Mouse (Mus musculus): ENCODE measurements around the gene 1700067K01Rik. TPM values are rescaled to one million over a fixed set of nuclear protein-coding genes. Genes with fewer than 3 reads are reported as not detected.

Gene 1700067K01Rik
- total and polyA plus RNA-seq, 3 experiments, result 0.53 to 0.69 TPM; not detected in 1

- TF ChIP-seq MXI1 (IDR thresholded peaks at IDR 0.05; ENCODE audit: low read depth, low read length), result peak; percentile 69
- peak; percentile 75 for TF ChIP-seq HCFC1 (IDR thresholded peaks at IDR 0.05; ENCODE audit: low read depth, low read length)
- TF ChIP-seq CTCF (IDR thresholded peaks at IDR 0.05 in 2 of 3, conservative IDR thresholded peaks at IDR 0.05 in 1 of 3; ENCODE audit: control insufficient read depth in 1 of 3, insufficient read depth in 1 of 3, low read depth in 2 of 3, low read length in 3 of 3, poor library complexity in 1 of 3, severe bottlenecking in 1 of 3), result peak; percentile 51 to 98 (median 85)
- TF ChIP-seq POLR2AphosphoS2 (IDR thresholded peaks at IDR 0.05; ENCODE audit: low read length), result peak; percentile 87
- TF ChIP-seq E2F4 (IDR thresholded peaks at IDR 0.05; ENCODE audit: borderline replicate concordance, low read depth, low read length), result peak; percentile 84; the same call in 1 of the 2 replicates
- TF ChIP-seq CHD2 (IDR thresholded peaks at IDR 0.05; ENCODE audit: low read length), result no peak; the same call in 1 of the 2 replicates
- peak; percentile 85 for TF ChIP-seq NELFE (IDR thresholded peaks at IDR 0.05; ENCODE audit: low read depth, low read length)
- peak; percentile 55 for TF ChIP-seq ZC3H11A (IDR thresholded peaks at IDR 0.05; ENCODE audit: low read depth, low read length)
- peak; percentile 85 for TF ChIP-seq RAD21 (IDR thresholded peaks at IDR 0.05; ENCODE audit: low read depth, low read length)
- peak; percentile 41; the same call in 1 of the 2 replicates for TF ChIP-seq ETS1 (IDR thresholded peaks at IDR 0.05; ENCODE audit: low read depth, low read length)
- peak; percentile 90 for TF ChIP-seq ELF1 (IDR thresholded peaks at IDR 0.05; ENCODE audit: low read depth, low read length)
- no peak for TF ChIP-seq USF2 (IDR thresholded peaks at IDR 0.05; ENCODE audit: borderline replicate concordance in 1 of 2, insufficient read depth in 1 of 2, low read depth in 1 of 2, low read length in 2 of 2)
- peak; percentile 81; the same call in 1 of the 2 replicates for TF ChIP-seq MAZ (IDR thresholded peaks at IDR 0.05; ENCODE audit: low read depth, low read length)
- no peak for TF ChIP-seq EP300 (IDR thresholded peaks at IDR 0.05; ENCODE audit: low read depth in 1 of 2, low read length in 2 of 2)
- peak; percentile 87 for TF ChIP-seq SIN3A (IDR thresholded peaks at IDR 0.05; ENCODE audit: low read length)
- TF ChIP-seq SMC3 (IDR thresholded peaks at IDR 0.05; ENCODE audit: low read depth, low read length), result peak; percentile 67
- no peak for TF ChIP-seq MAFK (IDR thresholded peaks at IDR 0.05; ENCODE audit: borderline replicate concordance, low read depth, low read length)
- no peak for TF ChIP-seq UBTF (IDR thresholded peaks at IDR 0.05; ENCODE audit: borderline replicate concordance, insufficient read depth, low read depth, low read length)
- TF ChIP-seq MAX (IDR thresholded peaks at IDR 0.05; ENCODE audit: low read length), result peak; percentile 68; the same call in 1 of the 2 replicates
- no peak for TF ChIP-seq USF1 (IDR thresholded peaks at IDR 0.05; ENCODE audit: low read depth, low read length)
- peak; percentile 25; the same call in 1 of the 2 replicates for TF ChIP-seq NRF1 (IDR thresholded peaks at IDR 0.05; ENCODE audit: insufficient read depth, low read depth, low read length, poor library complexity, severe bottlenecking)
These were observed 46.0 kb upstream of the 1700067K01Rik start, which contains the start of the genes Gm10644 and Asf1b (continued) for GRCm38 (mm10) chr8:83955106-83955957.

- H3K4me1 ChIP-seq (ENCODE audit: control insufficient read depth in 1 of 2, insufficient read depth in 2 of 2, low read length in 2 of 2), result peaks cover 4 to 7% of the 10 kb centered on the region in 2 experiments; a peak in 3 of 4 replicates
- H3K9ac ChIP-seq (ENCODE audit: control insufficient read depth, low read depth, low read length, poor library complexity, severe bottlenecking), result peak overlapping the region; percentile 76
- H3K27me3 ChIP-seq (ENCODE audit: control insufficient read depth in 1 of 2, insufficient read depth in 2 of 2, low read length in 2 of 2), result no peaks in the 10 kb centered on the region
- H3K36me3 ChIP-seq (ENCODE audit: control insufficient read depth in 1 of 2, insufficient read depth in 2 of 2, low read length in 2 of 2), result peaks cover 0 to 8% of the 10 kb centered on the region in 2 experiments; a peak in 3 of 4 replicates
- H3K9me3 ChIP-seq (replicated peaks; ENCODE audit: insufficient read depth, low read length), result no peaks in the 10 kb centered on the region
- TF ChIP-seq MYC (IDR thresholded peaks at IDR 0.05; ENCODE audit: low read depth, low read length), result no peak
- DNase-seq (ENCODE audit: low read depth, low spot score), result no peak
- peaks cover 23% of the 10 kb centered on the region for H3K79me2 ChIP-seq (ENCODE audit: control insufficient read depth, insufficient read depth, low read length, poor library complexity)
- H3K27ac ChIP-seq (ENCODE audit: control insufficient read depth, low read depth, low read length), result peak overlapping the region; percentile 45
- H3K4me3 ChIP-seq (ENCODE audit: control insufficient read depth in 1 of 2, insufficient read depth in 1 of 2, low read depth in 2 of 2, low read length in 2 of 2), result peak overlapping the region; percentile 78 to 84
These were observed 45.4 kb upstream of the 1700067K01Rik start for GRCm38 (mm10) chr8:83955958-83956218.
